Mouse (Mus musculus): ENCODE data around the gene Ncoa5.

DNA sequence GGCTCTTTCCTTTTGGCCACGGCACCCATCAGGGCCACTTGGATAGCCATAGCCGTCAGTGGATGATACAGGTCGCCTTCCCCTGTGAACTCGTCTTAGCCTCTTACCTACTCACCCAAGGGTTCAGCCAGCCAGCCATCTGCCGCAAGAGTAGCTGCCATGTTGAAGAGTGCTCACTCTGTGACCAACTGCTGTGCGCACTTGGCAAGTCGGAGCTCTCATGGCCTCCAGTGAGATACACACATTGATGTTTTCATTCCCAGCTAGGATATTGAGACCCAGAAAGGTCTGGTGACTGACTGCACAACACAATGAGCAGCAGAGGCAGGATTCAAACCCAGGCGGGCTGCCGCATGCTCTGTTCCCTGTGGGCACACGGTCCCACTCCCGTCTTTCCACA lies 40.5 kb downstream of the Ncoa5 start:
- TF ChIP-seq CTCF (conservative IDR thresholded peaks at IDR 0.05; ENCODE audit: insufficient read depth, insufficient read length, low read depth, low read length) (no peak), POLR2A (IDR thresholded peaks at IDR 0.05; ENCODE audit: low read depth, low read length) (no peak)
